Mouse (Mus musculus): ENCODE measurements at regions not wholly inside any gene's neighbourhood (a gene's known extent, or its start where the extent isn't known, plus 50 kb on each side); places are given as distances from the start of the nearest gene placed in this dataset.
A peak's percentile ranks its signal among the peaks of the same experiment; 100 is the strongest.
"Not testable (repeated sequence)": the region's sequence is repeated elsewhere in the genome, so short reads cannot be mapped to it uniquely, and the experiment has no call there.

DNA sequence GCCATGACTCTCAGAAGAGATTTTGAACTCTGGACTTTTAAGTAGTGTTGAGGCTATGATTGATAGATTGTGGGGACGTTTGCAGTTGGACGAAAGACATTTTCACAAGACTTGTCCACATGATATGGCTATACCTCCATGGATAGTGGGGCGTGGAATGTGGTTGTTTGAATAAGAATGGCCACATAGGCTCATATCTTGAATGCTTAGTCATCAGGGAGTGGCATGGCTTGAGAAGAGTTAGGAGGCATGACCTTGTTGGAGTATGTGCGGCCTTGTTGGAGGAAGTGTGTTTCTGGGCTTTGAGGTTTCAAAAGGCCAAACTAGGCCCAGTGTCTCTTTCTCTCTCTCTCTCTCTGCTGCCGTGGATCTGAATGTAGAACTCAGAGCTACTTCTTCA, 204.7 kb upstream of the Pclo start:
- DNase-seq (ENCODE audit: low spot score): no peak

DNA sequence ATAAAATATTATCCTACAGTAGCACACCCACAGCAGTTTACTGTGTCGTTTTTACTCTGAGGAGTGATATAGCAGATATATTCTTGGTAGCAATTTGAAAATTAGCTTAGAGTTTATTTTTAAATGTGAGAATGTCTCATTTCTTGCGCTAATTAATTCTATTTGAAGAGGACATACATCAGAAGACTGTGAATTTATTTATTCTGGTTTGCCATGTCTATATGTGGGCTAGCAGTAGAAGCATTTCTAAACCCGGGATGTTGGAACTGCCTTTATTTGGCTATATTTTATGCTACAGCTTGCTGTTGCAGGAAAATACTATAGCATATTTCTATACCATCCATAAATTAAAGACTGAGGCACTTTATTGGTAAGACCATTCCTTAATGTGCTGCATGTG, 203.0 kb upstream of the Pclo start:
- no peak for DNase-seq (ENCODE audit: low spot score)

DNA sequence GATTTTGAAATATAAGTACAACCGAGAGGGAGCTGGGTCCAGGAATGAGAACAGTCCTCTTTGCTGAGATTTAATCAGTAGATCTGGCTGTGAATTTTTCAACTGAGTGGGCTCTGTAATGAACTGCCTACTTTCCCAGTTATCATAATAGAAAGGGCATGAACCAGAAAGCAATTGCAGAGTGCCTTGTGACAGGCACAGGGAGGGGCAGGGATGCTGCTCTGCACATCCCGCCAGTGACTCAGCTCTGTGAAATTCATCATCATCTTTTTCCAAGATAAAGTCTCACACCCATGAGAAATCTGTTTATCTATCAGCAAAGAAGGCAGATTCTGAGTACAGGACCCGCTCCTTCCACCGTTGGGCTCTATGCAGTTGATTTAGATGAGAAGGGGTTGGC, 194.5 kb upstream of the Pclo start:
- DNase-seq (ENCODE audit: low spot score): no peak

DNA sequence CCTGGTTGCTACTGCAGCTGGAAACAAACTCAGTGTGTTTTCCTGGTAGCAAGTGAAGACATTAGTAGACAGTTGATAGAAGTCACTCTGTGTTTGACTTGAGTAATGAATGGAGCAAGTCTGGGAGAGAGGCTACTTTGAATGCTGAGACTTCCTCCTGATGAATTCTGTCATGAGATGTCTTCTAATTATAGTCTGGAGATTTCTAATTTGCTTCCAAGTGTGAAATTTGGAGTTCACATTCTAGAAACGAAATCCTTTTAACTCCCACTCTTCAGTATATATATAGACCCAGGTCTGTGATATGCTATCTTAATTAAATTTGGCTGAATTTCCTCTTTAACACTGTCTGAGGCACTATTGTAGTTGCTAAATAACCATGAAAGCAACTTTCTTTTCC, 192.7 kb upstream of the Pclo start:
- no peak for DNase-seq (ENCODE audit: low spot score)

DNA sequence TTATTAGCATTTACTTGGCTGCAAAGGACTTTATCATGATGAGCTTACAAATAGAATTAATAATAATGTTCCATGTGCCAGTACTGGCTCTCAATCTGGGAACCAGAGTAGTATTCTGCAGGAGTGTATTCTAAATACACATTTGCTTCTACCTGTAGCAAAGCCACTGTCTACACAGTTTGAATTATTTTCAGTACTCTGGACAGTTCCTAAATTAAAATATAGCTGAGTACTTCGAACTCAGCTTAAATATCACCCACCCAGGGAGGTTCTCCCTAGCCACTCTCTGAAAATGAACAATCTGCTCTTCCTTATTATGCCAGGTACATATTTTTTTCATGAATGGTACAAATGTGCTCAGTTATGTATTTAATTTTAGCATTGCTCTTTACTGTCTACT, 154.3 kb upstream of the Pclo start:
- no peak for DNase-seq (ENCODE audit: low spot score)

DNA sequence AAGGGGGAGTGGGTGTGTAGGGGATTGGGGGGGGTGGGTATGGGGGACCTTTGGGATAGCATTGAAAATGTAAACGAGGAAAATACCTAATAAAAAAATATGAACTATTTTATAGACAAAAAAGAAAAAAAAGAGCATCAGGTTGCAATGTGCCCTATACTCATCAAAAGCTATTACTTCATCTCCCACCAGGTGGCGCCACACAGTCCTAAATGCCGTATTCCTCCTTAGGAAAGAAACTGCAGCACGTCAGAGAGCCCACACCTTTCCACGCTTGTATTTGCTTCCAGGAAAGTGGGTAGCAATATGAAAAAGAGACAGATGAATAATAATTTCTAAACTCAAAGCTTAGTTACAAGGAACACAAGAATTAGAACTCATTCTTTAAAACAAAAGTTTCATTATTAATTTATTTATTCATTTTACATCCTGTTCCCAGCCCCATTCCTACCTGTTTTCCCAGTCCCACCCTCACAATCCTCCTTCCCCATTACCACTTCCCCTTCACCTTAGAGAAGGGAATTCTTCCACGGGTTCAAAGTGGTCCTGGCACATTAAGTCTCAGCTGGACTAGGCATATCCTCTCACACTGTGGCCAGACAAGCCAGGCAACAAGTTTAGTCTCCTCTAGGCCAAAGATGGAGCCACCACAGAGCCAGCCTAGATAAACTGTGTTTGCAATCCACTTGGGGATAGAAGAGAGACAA, 125.4 kb upstream of the Pclo start:
- DNase-seq (ENCODE audit: low spot score): peak; percentile 72

DNA sequence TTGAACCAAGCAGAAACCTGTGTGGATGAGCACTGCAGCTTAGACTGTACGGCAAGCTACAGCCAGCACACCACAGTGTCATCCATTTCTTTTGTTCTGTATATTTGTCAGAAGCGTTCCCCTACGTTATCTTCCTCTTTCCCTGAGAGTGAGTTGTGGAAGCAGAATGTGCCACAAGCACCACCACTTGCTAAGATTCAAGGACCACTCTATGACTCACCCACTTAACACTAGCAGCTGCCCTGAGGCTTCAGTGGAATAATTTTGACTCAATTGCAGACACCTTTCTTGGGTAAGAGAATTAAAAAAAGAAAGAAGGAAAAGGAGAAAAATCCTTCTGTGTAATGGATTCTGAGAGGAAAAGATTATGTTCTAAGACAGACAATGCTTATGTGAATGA, 122.9 kb upstream of the Pclo start:
- no peak for DNase-seq (ENCODE audit: low spot score)

DNA sequence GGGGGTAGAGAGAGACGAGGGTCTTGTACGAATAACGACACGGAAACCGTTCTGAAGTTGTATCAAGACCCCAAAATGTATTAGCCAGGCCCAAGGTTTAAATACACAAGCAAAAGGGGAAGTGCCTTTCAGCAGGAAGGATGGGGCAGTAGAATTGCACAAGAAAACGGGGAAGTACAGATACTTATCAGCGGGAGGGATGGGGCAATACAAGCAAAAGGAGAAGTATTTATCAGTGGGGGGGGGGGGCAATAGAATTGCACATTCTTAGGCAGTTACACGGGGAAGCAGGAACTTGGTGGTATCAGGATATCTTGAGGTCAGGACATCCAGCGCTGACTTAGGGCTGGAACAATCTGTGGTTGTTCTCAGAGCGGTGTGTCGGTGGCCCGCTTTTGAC, 111.3 kb upstream of the Pclo start:
- DNase-seq (ENCODE audit: low spot score): not testable (repeated sequence)

DNA sequence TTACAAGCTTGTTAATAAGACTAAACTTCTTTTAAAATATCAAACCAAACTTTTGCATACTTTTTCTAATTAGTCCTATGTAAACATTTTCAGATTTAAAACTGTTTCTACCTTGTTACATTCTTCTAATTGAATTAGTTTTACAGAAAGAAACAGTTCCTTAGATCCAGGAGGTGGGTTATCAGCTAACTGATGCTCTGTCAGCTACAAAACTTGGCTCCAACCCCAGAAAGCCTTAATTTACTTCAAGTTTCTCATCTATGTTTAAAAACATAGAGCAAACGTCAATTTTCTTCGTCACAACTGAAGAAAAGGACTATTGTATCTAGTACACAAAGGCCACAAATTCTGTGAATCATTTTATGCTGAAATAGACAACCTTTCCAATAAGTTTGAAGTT, 110.4 kb upstream of the Pclo start:
- DNase-seq (ENCODE audit: low spot score): no peak

DNA sequence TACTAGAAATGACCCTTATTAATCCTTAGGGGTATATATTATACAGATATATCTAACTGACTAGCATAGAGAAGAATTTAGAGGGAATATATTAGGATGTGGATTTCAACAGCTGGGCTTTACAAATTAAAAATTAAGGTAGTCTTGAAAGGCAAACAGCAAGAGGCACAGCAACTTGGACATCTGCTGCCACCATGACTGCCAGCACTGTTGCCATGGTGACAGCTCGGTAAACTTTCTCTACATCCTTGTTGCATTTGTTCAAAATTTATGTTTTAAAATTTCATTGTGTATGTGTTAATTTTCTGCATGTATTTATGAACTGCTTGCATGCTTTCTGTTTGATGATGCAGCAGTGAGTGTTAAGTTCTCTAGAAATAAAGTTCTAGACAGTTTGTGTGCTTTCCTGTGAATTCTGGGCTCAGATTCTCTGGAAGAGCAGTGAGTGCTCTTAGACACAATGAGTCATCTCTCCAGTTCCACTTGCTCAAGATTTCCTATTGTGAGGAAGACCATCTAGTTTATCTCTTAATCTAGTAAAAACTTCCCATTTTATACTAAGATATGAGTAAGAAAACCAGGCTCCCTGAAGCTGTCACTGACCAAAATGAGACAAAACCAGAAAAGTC, 99.4 kb upstream of the Pclo start:
- peak; percentile 28 for DNase-seq (ENCODE audit: low spot score)

DNA sequence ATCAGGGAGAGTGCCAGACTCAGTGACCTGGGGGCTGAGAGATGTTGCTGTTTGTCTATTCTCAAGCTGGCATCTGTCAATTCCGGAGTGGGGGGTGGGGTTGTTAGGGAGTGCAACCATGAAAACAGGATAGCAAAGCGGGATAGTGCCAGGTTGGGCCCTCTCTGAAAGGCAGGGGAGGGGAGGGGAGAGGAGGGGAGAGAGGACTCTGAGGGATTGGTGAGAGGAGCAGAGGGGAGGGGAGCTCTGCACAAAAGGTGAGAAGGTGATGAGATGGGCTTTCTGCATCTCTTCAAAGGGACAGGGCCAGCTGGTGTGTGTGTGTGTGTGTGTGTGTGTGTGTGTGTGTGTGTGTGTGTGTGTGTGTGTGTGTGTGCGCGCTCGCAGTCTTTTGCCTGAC, 61.6 kb upstream of the Pclo start:
- no peak for DNase-seq (ENCODE audit: low spot score)
